Mouse (Mus musculus) heart, adult 2 months (tissue): ENCODE measurements around the gene Maml3.

Experiments
- CTCF ChIP-seq: fragments of 200-600 bp; IDR thresholded peaks from 2 replicates; pipeline ENCODE4 v1.8.1; 2022; ENCODE audit warnings: antibody characterized with exemption, mild to moderate bottlenecking, moderate library complexity
- POLR2A ChIP-seq: fragments of 200-500 bp; IDR thresholded peaks from 2 replicates; pipeline ENCODE4 v1.6.1; 2011; ENCODE audit warnings: mild to moderate bottlenecking, low read depth, low read length, control low read depth; ENCODE audit not compliant: insufficient read depth

DNA sequence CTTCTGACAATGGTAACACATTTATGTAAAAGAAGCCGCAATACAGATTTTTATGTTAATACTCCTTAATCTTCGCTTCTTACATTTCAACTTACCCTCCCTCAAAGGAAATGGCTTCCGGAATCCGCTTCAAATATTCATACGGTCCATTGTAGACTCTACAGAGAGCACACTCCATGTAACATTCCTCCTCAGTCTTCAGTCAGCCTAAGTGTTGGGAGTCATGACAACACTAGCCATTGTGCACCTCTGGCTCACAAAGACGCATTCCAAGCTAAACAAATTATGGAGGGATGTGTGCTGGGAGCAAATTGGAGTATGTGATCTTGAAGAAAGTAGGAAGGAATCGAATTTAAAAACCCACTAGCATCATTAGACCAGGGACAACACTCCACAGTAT lies 165.0 kb downstream of the Maml3 start:
- TF ChIP-seq CTCF (no peak), POLR2A (no peak)
